Mouse (Mus musculus) embryonic fibroblast, embryonic 13.5 days (primary cell): ENCODE results near the gene Vgll2. TPM values are rescaled to one million over a fixed set of nuclear protein-coding genes. Genes with fewer than 3 reads are reported as not detected.

Experiments
- H3K27ac ChIP-seq: 2 replicates; pipeline ENCODE4 v1.5.1; 2012; ENCODE audit warnings: low read length, control low read depth, inconsistent platforms; ENCODE audit not compliant: insufficient read depth
- H3K4me1 ChIP-seq: 2 replicates; pipeline ENCODE4 v1.6.1; 2011; ENCODE audit warnings: low read length; ENCODE audit not compliant: control insufficient read depth, insufficient read depth
- H3K4me3 ChIP-seq: 2 replicates; pipeline ENCODE4 v1.5.1; 2011; ENCODE audit warnings: mild to moderate bottlenecking, control low read depth, low read length; ENCODE audit not compliant: insufficient read depth
- CTCF ChIP-seq: IDR thresholded peaks from 2 replicates; pipeline ENCODE4 v1.5.1; 2011; ENCODE audit warnings: mild to moderate bottlenecking, control low read depth, low read length, moderate library complexity, borderline replicate concordance; ENCODE audit not compliant: insufficient read depth
- POLR2A ChIP-seq: IDR thresholded peaks from 2 replicates; pipeline ENCODE4 v1.6.1; 2011; ENCODE audit warnings: low read depth, mild to moderate bottlenecking, control low read depth, low read length, moderate library complexity
- polyA plus RNA-seq: library from polyadenylated mRNA; stranded (reverse); fragments of >200 nt; gene quantifications from 2 replicates; pipeline ENCODE4 v1.2.4, GENCODE M21; 2011; ENCODE audit warnings: low read depth; ENCODE audit not compliant: missing spikeins, insufficient read length

Vgll2 gene
- not detected in 2 replicates for polyA plus RNA-seq

DNA sequence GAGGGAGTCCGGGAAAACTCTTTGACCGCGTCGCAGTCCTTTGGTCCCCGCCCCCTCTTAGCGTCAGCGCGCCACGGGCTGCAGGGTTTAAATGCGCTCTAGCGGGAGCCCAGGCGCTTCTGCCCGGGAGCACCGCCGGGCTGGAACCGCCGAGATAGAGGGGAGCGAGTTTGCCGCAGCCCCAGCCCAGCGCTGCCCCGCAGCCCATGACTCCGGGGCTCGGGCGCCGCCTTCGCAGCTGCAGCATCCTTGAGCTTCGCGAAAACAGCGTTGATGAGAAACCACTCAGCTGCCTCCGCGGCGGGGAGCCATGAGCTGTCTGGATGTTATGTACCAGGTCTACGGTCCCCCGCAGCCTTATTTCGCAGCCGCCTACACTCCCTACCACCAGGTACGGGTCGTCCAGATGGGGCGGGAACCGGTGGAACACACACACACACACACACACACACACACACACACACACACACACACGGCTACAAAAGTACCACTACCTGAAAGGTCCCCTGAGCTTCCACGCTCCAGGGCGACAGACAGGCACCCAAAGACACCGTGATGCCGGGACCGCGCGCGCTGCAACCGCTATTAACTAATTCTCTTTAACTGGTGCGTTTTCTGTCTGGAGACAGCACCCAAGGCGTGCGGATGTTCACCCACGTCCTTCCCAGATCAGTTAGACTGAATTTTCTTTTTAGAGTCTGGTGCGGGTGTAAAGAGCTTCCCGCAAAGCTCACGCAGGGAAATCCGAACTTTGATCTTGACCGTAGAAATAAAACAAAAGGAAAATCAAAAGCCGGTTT is at the start of gene Vgll2:
Gene Vgll2 (plus strand): TSS at position 90 of the 800 bp plus-strand sequence.
- Histone ChIP-seq H3K4me1 (no peaks in the 10 kb centered on the region), H3K4me3 (peak within 1 kb of the TSS; percentile 35), H3K27ac (no peak within 1 kb of the TSS)
- TF ChIP-seq CTCF, result no peak
- no peak for TF ChIP-seq POLR2A

DNA sequence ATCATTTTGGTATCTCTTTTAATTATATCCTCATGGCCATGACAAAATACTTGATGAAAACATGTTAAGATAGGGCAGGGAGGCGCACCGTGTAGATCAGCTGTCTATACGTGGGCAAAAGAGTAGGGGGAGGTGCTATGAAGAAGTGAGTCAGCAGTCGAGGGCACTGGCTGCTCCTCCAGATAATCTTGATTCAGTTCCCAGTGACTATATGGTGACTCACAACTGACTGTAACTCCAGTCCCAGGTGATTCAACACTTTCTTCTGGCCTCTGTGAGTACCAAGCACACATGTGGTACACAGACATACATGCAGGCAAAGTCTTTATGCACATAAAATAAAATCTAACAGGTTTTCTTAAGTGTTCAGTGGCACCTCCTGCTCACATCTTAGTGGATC is 47.2 kb upstream of the Vgll2 start:
- TF ChIP-seq CTCF, result no peak
- no peak for TF ChIP-seq POLR2A
- Histone ChIP-seq H3K4me3 (no peak overlapping the region), H3K27ac (no peak overlapping the region), H3K4me1 (peaks cover 5% of the 10 kb centered on the region; the same call in 1 of the 2 replicates)

- Histone ChIP-seq H3K4me1 (peaks cover 5% of the 10 kb centered on the region; the same call in 1 of the 2 replicates), H3K4me3 (no peak overlapping the region), H3K27ac (no peak overlapping the region)
- no peak for TF ChIP-seq POLR2A
- TF ChIP-seq CTCF, result no peak
These were observed 46.7 kb upstream of the Vgll2 start for GRCm38 (mm10) chr10:51975587-51975986.

- Histone ChIP-seq H3K27ac (no peak overlapping the region; the same call in 1 of the 2 replicates), H3K4me1 (0 out of 2 replicates have a peak, but pooled peaks cover 5% of the 10 kb centered on the region), H3K4me3 (no peak overlapping the region)
- TF ChIP-seq CTCF (no peak), POLR2A (no peak)
These were observed 40.7 kb upstream of the Vgll2 start for GRCm38 (mm10) chr10:51981651-51982050.

DNA sequence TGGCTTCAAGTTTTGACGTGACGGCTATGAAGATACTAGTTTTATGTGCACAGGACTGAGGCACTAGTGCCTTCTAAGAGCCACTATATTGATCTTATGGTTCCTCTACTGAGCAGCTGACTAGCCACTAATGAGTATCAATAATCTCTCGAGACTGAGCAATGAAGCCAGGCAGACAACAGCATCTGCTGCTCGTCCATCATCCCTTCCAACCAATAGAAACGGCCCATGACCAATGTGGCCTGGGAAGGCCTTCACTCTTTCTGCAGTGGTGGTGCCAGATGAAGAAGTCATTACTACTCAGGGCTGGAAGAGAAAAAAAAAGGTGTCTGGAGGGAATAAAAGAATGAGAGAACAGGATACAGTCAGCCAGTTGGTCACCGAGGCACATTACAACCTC is 39.9 kb upstream of the Vgll2 start:
- no peak overlapping the region for H3K27ac ChIP-seq
- H3K4me3 ChIP-seq, result no peak overlapping the region
- TF ChIP-seq POLR2A (no peak), CTCF (no peak)
- H3K4me1 ChIP-seq, result 0 out of 2 replicates have a peak, but pooled peaks cover 5% of the 10 kb centered on the region

DNA sequence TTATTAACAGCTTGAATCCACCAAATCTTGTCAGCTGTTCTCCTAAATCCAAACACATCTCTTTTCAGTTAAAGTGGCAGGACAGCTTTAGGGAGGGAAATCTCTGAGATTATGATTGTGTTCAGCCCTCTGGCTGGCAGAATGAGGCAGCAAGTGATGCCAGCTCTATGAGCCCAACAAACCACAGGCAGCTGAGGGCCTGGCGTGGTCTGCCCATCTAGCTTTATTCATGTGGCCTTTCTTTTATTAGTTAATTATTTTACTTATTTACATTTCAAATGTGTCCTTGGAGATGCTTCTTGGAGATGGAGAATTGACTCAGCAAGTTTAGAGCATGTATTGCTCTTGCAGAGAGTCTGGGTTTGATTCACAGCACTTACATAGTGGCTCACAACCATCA is 3.8 kb upstream of the Vgll2 start:
- no peaks in the 10 kb centered on the region for H3K4me1 ChIP-seq
- no peak overlapping the region for H3K27ac ChIP-seq
- no peak overlapping the region for H3K4me3 ChIP-seq
- TF ChIP-seq POLR2A (no peak), CTCF (no peak)

DNA sequence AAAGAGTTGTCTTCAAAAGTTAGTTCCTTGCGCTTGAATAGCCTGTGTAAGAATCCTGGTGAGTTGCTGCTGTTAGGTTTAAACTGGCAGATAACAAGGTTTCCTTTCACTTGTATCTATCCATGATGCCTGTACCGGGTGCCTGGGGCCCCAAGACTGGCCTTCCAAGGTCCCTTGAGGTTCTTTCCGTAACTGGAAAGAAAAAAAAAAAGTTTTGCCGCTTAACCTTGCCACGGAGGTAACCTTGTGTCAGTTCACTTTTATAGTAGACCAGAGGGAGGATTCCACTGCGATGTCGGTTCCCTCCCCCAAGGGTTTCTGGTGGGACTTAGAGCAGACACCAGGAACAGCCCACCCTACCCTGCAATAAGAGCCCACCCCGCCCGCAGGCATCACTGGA is 1.1 kb upstream of the Vgll2 start:
- Histone ChIP-seq H3K4me3 (no peak overlapping the region), H3K4me1 (no peaks in the 10 kb centered on the region), H3K27ac (no peak overlapping the region)
- TF ChIP-seq CTCF, result no peak
- no peak for TF ChIP-seq POLR2A

- Histone ChIP-seq H3K4me1 (no peaks in the 10 kb centered on the region), H3K4me3 (peak overlapping the region; percentile 35), H3K27ac (no peak overlapping the region)
- TF ChIP-seq CTCF, result no peak
- TF ChIP-seq POLR2A, result no peak
These were observed 437 bp upstream of the Vgll2 start for GRCm38 (mm10) chr10:52021736-52022394.

DNA sequence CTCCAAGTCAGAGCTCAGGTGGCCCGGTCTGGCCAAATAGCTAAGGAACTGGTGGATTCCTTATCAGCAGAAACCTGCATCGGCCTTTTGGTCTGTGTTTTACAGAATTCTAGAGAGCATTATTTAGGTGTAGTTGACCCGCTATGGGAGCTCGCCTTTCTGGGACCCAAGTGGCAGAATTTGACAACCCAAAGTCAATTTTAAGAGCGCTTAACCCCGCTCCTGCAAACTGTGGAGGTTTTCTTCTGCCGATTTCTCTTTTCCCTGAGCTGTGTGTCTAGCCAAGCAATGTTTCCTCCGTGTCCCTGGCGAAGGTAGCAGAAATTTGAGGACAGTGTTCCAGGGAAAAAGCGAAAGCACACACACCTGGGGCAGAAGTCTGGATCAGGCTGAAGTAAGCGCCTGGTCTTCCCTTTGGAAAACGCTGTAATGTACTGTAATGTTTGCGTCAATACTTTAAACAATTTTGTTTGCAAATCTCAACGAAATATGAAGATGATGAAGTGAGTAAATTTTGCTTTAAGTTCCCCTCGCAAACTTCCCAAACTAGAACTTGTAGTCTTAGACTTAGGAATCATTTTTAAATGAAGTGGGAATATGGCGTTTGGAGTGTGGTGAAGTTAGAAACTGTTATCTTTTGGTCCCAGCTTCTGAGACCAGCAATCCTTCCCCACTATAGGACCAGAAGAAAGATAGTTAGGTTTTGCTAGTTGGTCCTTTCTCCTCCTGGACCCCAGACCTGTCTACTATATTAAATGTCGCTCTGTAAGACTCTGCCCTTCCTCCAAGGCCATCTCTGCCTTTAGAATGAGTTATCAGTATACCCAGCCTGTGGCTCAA is 1.1 kb downstream of the Vgll2 start:
- no peaks in the 10 kb centered on the region for H3K4me1 ChIP-seq
- no peak overlapping the region for H3K4me3 ChIP-seq
- no peak overlapping the region for H3K27ac ChIP-seq
- TF ChIP-seq CTCF (no peak), POLR2A (no peak)
